Mouse (Mus musculus) bone marrow, adult 2 months (tissue): ENCODE measurements at regions not wholly inside any gene's neighbourhood (a gene's known extent, or its start where the extent isn't known, plus 50 kb on each side); places are given as distances from the start of the nearest gene placed in this dataset.

Experiments used
- CTCF ChIP-seq: fragments of 200-500 bp; IDR thresholded peaks from 2 replicates; pipeline ENCODE4 v1.5.1; 2011; ENCODE audit warnings: low read length, control low read depth; ENCODE audit not compliant: control insufficient read depth, insufficient read depth
- POLR2A ChIP-seq: fragments of 200-500 bp; IDR thresholded peaks from 2 replicates; pipeline ENCODE4 v1.6.1; 2011; ENCODE audit warnings: low read depth, mild to moderate bottlenecking, control low read depth, low read length, borderline replicate concordance; ENCODE audit not compliant: control insufficient read depth

DNA sequence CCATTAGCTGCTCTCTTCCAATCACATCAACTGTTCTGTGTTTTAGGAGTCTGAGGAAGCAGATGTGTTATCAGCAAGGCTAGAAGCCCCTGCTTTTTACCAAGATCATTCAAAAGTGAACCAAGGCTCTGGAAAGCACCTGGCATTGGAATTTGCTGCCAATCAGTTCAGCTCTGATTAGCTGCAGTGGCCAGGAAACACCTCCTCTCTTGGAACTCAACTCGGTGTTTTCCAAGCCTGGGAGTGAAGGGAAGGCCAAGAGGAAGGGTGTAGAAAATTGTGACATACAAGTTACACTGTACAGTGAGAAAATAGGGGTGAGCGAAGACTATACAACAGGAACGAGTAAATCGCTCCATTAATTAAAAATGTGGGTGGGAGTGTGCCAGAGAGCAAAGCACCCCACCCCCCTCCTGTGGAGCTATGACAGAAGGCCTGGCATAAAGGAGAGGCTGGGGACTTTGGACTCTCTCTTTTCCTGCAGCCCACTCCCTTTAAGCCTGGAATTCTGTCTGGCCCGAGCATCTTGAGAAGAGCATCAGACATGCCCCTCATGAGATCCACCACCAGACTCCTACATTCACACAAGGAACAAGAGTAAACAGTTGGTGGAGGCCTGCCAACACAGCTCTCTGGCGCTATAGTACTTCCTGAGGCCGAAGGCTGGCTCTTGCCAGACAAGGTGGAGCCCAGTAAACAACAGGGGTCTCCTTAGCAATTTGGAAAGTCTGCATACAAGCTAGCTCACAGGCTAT lies 124.9 kb upstream of the Slc44a1 start:
- no peak for TF ChIP-seq CTCF
- TF ChIP-seq POLR2A, result no peak
